Mouse (Mus musculus): ENCODE data around the gene Prrg1. TPM values are rescaled to one million over a fixed set of nuclear protein-coding genes. Genes with fewer than 3 reads are reported as not detected.
"Not testable (repeated sequence)": the region's sequence is repeated elsewhere in the genome, so short reads cannot be mapped to it uniquely, and the experiment has no call there.

Prrg1 gene
- total RNA-seq (2021) = 1 to 10 TPM; 3.6 to 4.4 TPM
- long read RNA-seq, experiment 1, partial matches to known transcripts = 0 of 2 reads
- long read RNA-seq, experiment 1, other reads (novel, unspliced or antisense) = 1 of 2 reads
- long read RNA-seq, experiment 2, partial matches to known transcripts = 0 of 1 reads
- long read RNA-seq, experiment 2, other reads (novel, unspliced or antisense) = 1 of 1 reads

GRCm38 (mm10) chrX:78583202-78584004 is at the start of gene Prrg1:
Gene Prrg1, minus strand, starts transcription at chrX:78583896.
- DNase-seq = peak; percentile 77

GRCm38 (mm10) chrX:78605814-78606213 is 22.1 kb upstream of the Prrg1 start:
- DNase-seq = no peak

GRCm38 (mm10) chrX:78593138-78593537 is 9.4 kb upstream of the Prrg1 start:
- no peak for DNase-seq

GRCm38 (mm10) chrX:78582854-78583201 is 868 bp downstream of the Prrg1 start:
- DNase-seq = peak; percentile 35

GRCm38 (mm10) chrX:78563451-78563850 is 20.2 kb downstream of the Prrg1 start:
- DNase-seq = no peak

GRCm38 (mm10) chrX:78553399-78553798 is 30.3 kb downstream of the Prrg1 start:
- DNase-seq = no peak

- DNase-seq = no peak
Observed at GRCm38 (mm10) chrX:78552704-78553103, 31.0 kb downstream of the Prrg1 start.

GRCm38 (mm10) chrX:78547696-78548095 is 36.0 kb downstream of the Prrg1 start:
- no peak for DNase-seq

GRCm38 (mm10) chrX:78539734-78540133 is 44.0 kb downstream of the Prrg1 start:
- no peak for DNase-seq

GRCm38 (mm10) chrX:78538632-78539316 is 44.9 kb downstream of the Prrg1 start:
- no peak for DNase-seq

GRCm38 (mm10) chrX:78518301-78518700 is 65.4 kb downstream of the Prrg1 start:
- no peak for DNase-seq

- no peak for DNase-seq
Observed at GRCm38 (mm10) chrX:78482987-78483386, 100.7 kb downstream of the Prrg1 start.

- DNase-seq = no peak
Observed at GRCm38 (mm10) chrX:78479710-78480109, 104.0 kb downstream of the Prrg1 start.

- DNase-seq = no peak
Observed at GRCm38 (mm10) chrX:78434357-78434756, 149.3 kb downstream of the Prrg1 start.

- DNase-seq = not testable (repeated sequence)
Observed at GRCm38 (mm10) chrX:78403346-78403745, 180.3 kb downstream of the Prrg1 start.

Other genes starting within 250 kb of the Prrg1 start
- gene 4930480E11Rik, start 214.3 kb downstream of the Prrg1 start, total RNA-seq (2021) = not detected
- gene Fam47c, start 153.9 kb upstream of the Prrg1 start, total RNA-seq (2021) = not detected

All from gastrocnemius, postnatal 25 days (tissue).